Mouse (Mus musculus) cerebellum, postnatal 10 days (tissue): ENCODE data around the gene 4930474N05Rik.

Experiments used
- DNase-seq, 2 experiments: peaks; one replicate each; pipeline ENCODE4 v3.0.0; 2021; ENCODE audit warnings: mixed read lengths in 2 of 2

4930474N05Rik gene

GRCm38 (mm10) chr14:36094617-36095016 is at the start of gene 4930474N05Rik:
Gene 4930474N05Rik, plus strand, starts transcription at chr14:36094917.
- no peak for DNase-seq

DNA sequence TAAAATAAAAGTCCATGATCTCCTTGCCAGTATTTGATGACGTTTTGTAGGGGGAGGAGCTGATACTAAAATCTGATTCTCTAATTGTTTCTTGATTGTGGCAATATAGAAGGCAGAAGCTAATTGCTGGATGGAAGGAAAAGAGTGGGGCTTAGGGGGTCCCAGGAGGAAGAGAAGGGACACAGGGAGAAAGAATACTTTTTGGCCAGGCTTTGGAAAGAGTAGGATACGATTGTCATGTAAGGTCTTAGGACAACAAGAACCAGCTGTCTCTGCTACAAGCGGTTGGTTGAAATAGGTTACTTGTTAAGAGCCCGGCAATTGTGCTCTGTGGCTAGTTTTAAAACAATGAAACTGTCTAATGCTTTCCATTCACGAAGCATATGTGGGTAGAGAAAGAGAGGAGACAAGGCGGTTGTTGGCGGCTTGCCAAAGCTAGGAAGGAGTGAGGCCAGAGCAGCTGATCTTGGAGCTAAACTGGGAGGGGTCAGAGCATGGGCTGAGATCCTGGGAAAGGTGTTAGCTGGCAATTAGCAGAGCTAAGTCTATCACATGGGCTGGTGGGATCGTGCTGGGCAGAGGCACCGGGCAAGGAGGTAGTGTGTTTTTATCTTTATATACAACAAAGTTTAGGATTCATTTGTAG is 45.8 kb upstream of the 4930474N05Rik start:
- peak; percentile 85 to 88 for DNase-seq

GRCm38 (mm10) chr14:36053281-36053680 is 41.4 kb upstream of the 4930474N05Rik start:
- peak; percentile 54 to 58 for DNase-seq

DNA sequence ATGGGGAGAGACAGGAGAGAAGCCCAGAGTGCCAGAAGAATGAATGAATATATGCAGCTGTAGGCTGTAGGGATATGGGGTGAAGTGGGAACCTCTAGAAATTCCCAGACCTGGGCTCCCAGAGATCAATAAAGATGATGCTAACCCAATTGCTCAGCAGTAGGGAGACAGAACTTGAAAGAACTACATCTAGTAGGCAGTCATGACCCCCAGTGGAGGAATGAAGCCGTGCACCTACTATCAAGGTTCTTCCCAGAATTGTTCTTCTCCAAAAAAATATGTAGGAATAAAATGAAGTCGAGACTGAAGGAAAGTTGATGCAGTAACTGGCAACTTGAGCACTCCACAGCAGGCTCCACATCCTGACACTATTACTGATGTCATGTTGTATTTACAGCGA is 3.8 kb downstream of the 4930474N05Rik start:
- no peak for DNase-seq

DNA sequence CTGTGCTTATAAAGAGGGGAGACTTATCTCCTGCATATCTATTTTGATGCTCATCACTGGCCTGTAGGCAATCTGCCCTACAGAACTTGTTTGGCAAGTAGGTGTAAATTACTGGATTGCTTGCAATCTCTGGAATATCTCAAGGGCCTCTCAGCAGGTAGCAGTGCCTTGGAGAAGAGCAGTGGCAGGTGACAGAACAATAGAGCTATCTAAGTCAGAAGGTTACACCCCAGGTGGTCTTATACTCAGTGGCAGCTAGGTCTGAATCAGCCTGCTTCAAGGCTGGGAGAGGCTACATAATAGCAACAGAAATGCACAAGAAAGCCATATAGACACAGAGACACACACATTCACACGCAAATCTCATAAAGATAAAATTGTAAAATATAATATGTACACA is 4.9 kb downstream of the 4930474N05Rik start:
- DNase-seq = no peak

DNA sequence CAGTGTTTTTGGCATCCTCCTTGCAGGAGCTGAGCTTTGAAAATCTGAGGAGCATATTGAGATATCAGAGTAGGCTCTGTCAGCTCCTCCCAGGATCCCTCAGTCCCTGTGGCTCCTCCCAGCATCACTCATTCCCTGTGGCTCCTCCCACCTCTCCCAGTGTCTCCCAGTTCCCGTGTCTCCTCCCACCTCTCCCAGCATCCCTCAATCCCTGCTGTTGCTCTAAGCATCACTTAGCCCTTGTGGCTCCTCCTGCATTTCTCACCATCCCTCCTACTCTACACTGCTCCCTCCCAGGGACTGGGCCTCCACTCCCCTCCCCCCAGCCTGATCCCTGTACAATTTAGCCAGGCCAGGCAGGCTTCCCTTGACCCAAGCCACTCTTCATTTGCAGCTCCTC is 6.0 kb downstream of the 4930474N05Rik start:
- no peak for DNase-seq

GRCm38 (mm10) chr14:36114481-36114880 is 19.8 kb downstream of the 4930474N05Rik start:
- no peak for DNase-seq

- DNase-seq = no peak
Measured at GRCm38 (mm10) chr14:36123775-36124335, 29.1 kb downstream of the 4930474N05Rik start.

DNA sequence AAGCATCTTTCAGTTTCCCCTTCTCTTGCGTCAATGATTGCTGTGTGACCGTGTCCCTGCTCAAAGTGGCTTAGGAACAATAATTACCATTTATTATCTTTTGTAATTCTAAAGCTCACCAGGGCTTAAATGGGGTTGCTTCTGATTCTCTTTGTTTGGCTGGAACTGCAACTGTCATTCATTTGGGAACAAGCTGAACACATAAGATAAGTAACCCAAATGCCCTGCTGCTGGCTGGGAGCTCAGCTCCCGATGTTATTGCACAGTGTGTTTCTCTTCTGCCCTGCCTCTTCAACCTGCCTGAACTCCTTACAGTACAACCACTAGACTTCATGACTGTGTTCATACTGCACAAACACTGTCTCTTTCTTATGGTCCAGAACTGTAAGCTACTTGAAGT is 41.0 kb downstream of the 4930474N05Rik start:
- DNase-seq = no peak

DNA sequence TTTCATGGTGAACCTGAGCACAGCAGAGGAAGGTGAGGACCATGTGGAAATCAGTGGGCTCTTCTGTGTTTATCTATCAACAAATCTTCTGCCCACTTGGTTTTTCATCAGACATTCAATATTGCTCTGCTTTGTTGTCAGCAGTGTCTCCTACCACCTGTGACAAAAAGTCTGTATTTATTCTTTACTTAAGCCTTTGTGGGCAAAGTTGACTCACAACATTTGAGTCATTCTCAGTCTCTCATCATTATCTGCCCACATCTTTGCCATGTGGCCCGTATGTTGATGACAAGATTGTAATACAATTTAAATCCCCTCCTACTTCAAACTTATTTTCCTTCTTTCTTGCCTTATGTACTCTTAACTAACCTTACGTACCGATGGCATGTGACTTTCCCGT is 43.0 kb downstream of the 4930474N05Rik start:
- no peak for DNase-seq

GRCm38 (mm10) chr14:36145261-36145660 is 50.5 kb downstream of the 4930474N05Rik start:
- DNase-seq = no peak
